Mouse (Mus musculus) layer of hippocampus, adult 2 months (tissue): Measurements from ENCODE around the gene Pcp4l1. TPM values are rescaled to one million over a fixed set of nuclear protein-coding genes. Genes with fewer than 3 reads are reported as not detected.

Experiments
- DNase-seq, 2 experiments: peaks; one replicate each; pipeline ENCODE4 v3.0.0; 2022; ENCODE audit warnings: low spot score in 2 of 2
- H3K27ac ChIP-seq: fragments of 200-600 bp; 2 replicates; pipeline ENCODE4 v1.8.1; 2022
- H3K4me3 ChIP-seq: fragments of 200-600 bp; 2 replicates; pipeline ENCODE4 v1.8.1; 2022; ENCODE audit warnings: mild to moderate bottlenecking
- CTCF ChIP-seq: fragments of 200-600 bp; conservative IDR thresholded peaks from 2 replicates; pipeline ENCODE4 v1.8.1; 2022; ENCODE audit warnings: antibody characterized with exemption, mild to moderate bottlenecking, moderate library complexity
- total RNA-seq, 2 experiments: library from RNA; stranded (reverse); gene quantifications; 2 replicates each; pipeline ENCODE4 v1.2.3; 2021

Pcp4l1 gene
- total RNA-seq, 2 experiments from 2014 or later = 40.4 to 40.9 TPM

DNA sequence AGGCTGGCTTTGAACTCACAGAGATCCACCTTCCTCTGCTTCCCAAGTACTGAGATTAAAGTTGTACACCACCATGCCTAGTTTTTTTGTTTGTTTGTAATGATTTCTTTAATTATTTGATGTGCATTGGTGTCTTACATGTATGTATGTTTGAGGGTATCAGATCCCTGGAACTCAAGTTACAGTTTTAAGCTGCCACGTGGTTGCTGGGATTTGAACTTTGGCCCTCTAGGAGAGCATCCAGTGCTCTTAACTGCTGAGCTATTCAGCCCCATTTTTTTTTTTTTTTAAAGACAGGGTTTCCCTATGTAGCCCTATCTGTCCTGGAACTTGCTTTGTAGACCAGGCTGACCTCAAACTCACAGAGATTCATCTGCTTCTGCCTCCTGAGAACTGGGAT lies 65.1 kb downstream of the Pcp4l1 start:
- DNase-seq = no peak
- no peak overlapping the region for H3K27ac ChIP-seq
- no peak for TF ChIP-seq CTCF
- H3K4me3 ChIP-seq = no peak overlapping the region

DNA sequence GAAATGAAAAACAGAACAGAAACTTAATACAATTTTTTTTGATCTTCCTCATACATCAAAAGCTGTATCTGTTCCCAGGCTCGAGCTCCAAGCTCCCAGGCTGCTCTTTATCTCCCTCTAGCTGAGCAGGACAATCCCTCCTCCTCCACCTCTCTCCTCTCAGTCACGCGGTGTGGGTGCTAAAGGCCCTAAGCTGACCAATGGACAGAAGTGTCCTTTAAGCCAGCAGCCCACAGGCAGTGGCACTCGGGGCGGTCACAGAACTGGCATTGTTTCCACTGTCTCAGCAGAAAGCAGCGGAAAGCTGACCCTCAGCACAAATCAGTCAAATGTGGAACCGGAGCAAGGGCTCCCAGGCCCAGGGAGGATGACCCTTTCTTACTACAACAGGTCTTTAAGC lies 66.8 kb downstream of the Pcp4l1 start:
- Histone ChIP-seq H3K4me3 (no peak overlapping the region), H3K27ac (peak overlapping the region; percentile 62)
- peak; percentile 39 to 49 for DNase-seq
- peak; percentile 64 for TF ChIP-seq CTCF

DNA sequence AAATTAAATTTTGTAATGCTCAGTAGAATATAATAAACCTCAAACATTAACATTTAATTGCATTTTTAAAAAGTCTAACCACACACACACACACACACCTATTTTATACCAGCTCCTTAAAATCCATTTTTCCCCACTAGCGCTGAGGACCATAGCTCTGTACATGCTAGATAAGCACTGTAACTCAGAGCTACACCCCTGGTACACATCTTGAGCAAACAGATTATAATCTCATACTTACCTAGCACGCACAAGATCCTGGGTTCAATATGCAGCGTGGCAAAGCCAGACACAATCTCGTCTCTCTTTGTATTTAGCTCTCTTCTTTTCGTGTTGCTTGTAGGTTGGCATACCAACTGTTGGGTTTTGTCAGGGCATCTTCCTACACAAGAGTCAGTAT lies 71.7 kb downstream of the Pcp4l1 start:
- H3K4me3 ChIP-seq = no peak overlapping the region
- no peak for DNase-seq
- no peak overlapping the region for H3K27ac ChIP-seq
- TF ChIP-seq CTCF = no peak

Other genes starting within 250 kb of the Pcp4l1 start
- gene Fcgr2b, start 219.7 kb downstream of the Pcp4l1 start, total RNA-seq = 1 to 10 TPM; 2.7 to 4.4 TPM
- gene Fcgr4, start 177.3 kb downstream of the Pcp4l1 start, total RNA-seq = not detected
- gene Fcgr3, start 131.3 kb downstream of the Pcp4l1 start, total RNA-seq = 10 to 100 TPM; 12.0 to 12.3 TPM
- gene Cfap126, start 82.3 kb downstream of the Pcp4l1 start, total RNA-seq = 1 to 10 TPM in 1 of 2 experiments, under 1 TPM in 1; 0.76 to 2.4 TPM
- gene Sdhc, start 45.7 kb downstream of the Pcp4l1 start, total RNA-seq = 100 to 1,000 TPM; 185 to 201 TPM
- not detected for gene Mpz, start 45.6 kb downstream of the Pcp4l1 start, total RNA-seq
- gene Nr1i3, start 17.7 kb upstream of the Pcp4l1 start, total RNA-seq = under 1 TPM in 1 of 2 experiments, not detected in 1; 0.15 TPM
- 10 to 100 TPM; 70.8 to 76.7 TPM for gene Tomm40l, start 26.2 kb upstream of the Pcp4l1 start, total RNA-seq
- gene Apoa2, start 28.8 kb upstream of the Pcp4l1 start, total RNA-seq = 1 to 10 TPM; 1.2 to 1.9 TPM
- 10 to 100 TPM; 14.9 to 17.2 TPM for gene Fcer1g, start 38.1 kb upstream of the Pcp4l1 start, total RNA-seq
- gene Adamts4, start 54.2 kb upstream of the Pcp4l1 start, total RNA-seq = 10 to 100 TPM in 1 of 2 experiments, 1 to 10 TPM in 1; 9.6 to 10.9 TPM
- gene Ndufs2, start 55.1 kb upstream of the Pcp4l1 start, total RNA-seq = 100 to 1,000 TPM; 254 to 273 TPM
- gene B4galt3, start 74.1 kb upstream of the Pcp4l1 start, total RNA-seq = 10 to 100 TPM; 73.1 to 79.3 TPM
- gene Ppox, start 84.9 kb upstream of the Pcp4l1 start, total RNA-seq = 10 to 100 TPM; 31.2 to 42.1 TPM
- 10 to 100 TPM; 61.9 to 76.6 TPM for gene Usp21, start 91.7 kb upstream of the Pcp4l1 start, total RNA-seq
- 100 to 1,000 TPM; 105 to 113 TPM for gene Ufc1, start 98.8 kb upstream of the Pcp4l1 start, total RNA-seq
- gene Dedd, start 132.9 kb upstream of the Pcp4l1 start, total RNA-seq = 10 to 100 TPM; 36.1 to 37.4 TPM
- 10 to 100 TPM; 42.8 to 45.9 TPM for gene Nit1, start 149.4 kb upstream of the Pcp4l1 start, total RNA-seq
- gene Pfdn2, start 149.4 kb upstream of the Pcp4l1 start, total RNA-seq = 100 to 1,000 TPM; 154 to 163 TPM
- 1 to 10 TPM; 7.7 to 8.7 TPM for gene Klhdc9, start 164.5 kb upstream of the Pcp4l1 start, total RNA-seq
- gene Nectin4, start 173.8 kb upstream of the Pcp4l1 start, total RNA-seq = 1 to 10 TPM; 5.1 to 6.1 TPM
- gene Arhgap30, start 192.7 kb upstream of the Pcp4l1 start, total RNA-seq = 1 to 10 TPM; 1.9 to 2.2 TPM
- 100 to 1,000 TPM; 126 to 128 TPM for gene Usf1, start 215.0 kb upstream of the Pcp4l1 start, total RNA-seq
- gene Tstd1, start 222.6 kb upstream of the Pcp4l1 start, total RNA-seq = 1 to 10 TPM; 4.1 to 5.6 TPM
- 1 to 10 TPM; 5.7 to 6.9 TPM for gene F11r, start 241.3 kb upstream of the Pcp4l1 start, total RNA-seq